Mouse (Mus musculus) adrenal gland (tissue): ENCODE measurements around the gene Iars2.

Source experiments
- microRNA-seq, 2 experiments: library from miRNA; unstranded; fragments of <30 nt; microRNA quantifications; one replicate each; pipeline ENCODE4; 2019

Gene Iars2

Small RNA genes within 50 kb of the gene (microRNA-seq; reads per million reads assigned to microRNA genes)
- gene Mir194-1 (0.37 to 0.80 reads per million in 2 experiments), gene Mir215 (0.99 to 2.4 reads per million in 2 experiments), gene Mir664 (70.0 to 127 reads per million in 2 experiments)
